Mouse (Mus musculus) thymus, postnatal 25 days (tissue): ENCODE measurements around the gene Cyp2j9.
"Not testable (repeated sequence)": the region's sequence is repeated elsewhere in the genome, so short reads cannot be mapped to it uniquely, and the experiment has no call there.

Experiments used
- DNase-seq: peaks from one replicate; pipeline ENCODE4 v3.0.0; 2022

Cyp2j9 gene

GRCm38 (mm10) chr4:96590911-96591790 is at the start of gene Cyp2j9:
Cyp2j9 (minus strand) TSS chr4:96591578.
- peak; percentile 6 for DNase-seq

- DNase-seq, result no peak
Observed at GRCm38 (mm10) chr4:96635455-96635854, 44.1 kb upstream of the Cyp2j9 start.

GRCm38 (mm10) chr4:96622474-96622873 is 31.1 kb upstream of the Cyp2j9 start:
- no peak for DNase-seq

GRCm38 (mm10) chr4:96591791-96592150 is 393 bp upstream of the Cyp2j9 start:
- peak; percentile 1 for DNase-seq

- DNase-seq, result no peak
Observed at GRCm38 (mm10) chr4:96581425-96582088, 9.8 kb downstream of the Cyp2j9 start.

GRCm38 (mm10) chr4:96580351-96580750 is 11.0 kb downstream of the Cyp2j9 start:
- DNase-seq, result not testable (repeated sequence)

- no peak for DNase-seq
Observed at GRCm38 (mm10) chr4:96569442-96569841, 21.9 kb downstream of the Cyp2j9 start.

GRCm38 (mm10) chr4:96567988-96568387 is 23.4 kb downstream of the Cyp2j9 start:
- DNase-seq, result no peak

GRCm38 (mm10) chr4:96565808-96566207 is 25.6 kb downstream of the Cyp2j9 start:
- no peak for DNase-seq

- no peak for DNase-seq
Observed at GRCm38 (mm10) chr4:96560464-96560863, 30.9 kb downstream of the Cyp2j9 start.

- DNase-seq, result no peak
Observed at GRCm38 (mm10) chr4:96559781-96560180, 31.6 kb downstream of the Cyp2j9 start.

- no peak for DNase-seq
Observed at GRCm38 (mm10) chr4:96553133-96553819, 38.1 kb downstream of the Cyp2j9 start, which contains the start of gene Cyp2j6. Cyp2j6 (minus strand) TSS chr4:96553661.

- no peak for DNase-seq
Observed at GRCm38 (mm10) chr4:96551619-96552018, 39.8 kb downstream of the Cyp2j9 start.

GRCm38 (mm10) chr4:96545976-96546375 is 45.4 kb downstream of the Cyp2j9 start:
- no peak for DNase-seq

GRCm38 (mm10) chr4:96525772-96526171 is 65.6 kb downstream of the Cyp2j9 start:
- DNase-seq, result no peak

GRCm38 (mm10) chr4:96522256-96522655 is 69.1 kb downstream of the Cyp2j9 start:
- DNase-seq, result no peak
